Mouse (Mus musculus) bone marrow, adult 2 months (tissue): ENCODE data around the gene Oxct1.

ENCODE experiments used
- CTCF ChIP-seq: fragments of 200-500 bp; IDR thresholded peaks from 2 replicates; pipeline ENCODE4 v1.5.1; 2011; ENCODE audit warnings: low read length, control low read depth; ENCODE audit not compliant: control insufficient read depth, insufficient read depth
- POLR2A ChIP-seq: fragments of 200-500 bp; IDR thresholded peaks from 2 replicates; pipeline ENCODE4 v1.6.1; 2011; ENCODE audit warnings: low read depth, mild to moderate bottlenecking, control low read depth, low read length, borderline replicate concordance; ENCODE audit not compliant: control insufficient read depth

GRCm38 (mm10) chr15:4024726-4025507, 1.3 kb upstream of the Oxct1 start:
- TF ChIP-seq CTCF: no peak
- no peak for TF ChIP-seq POLR2A
